Mouse (Mus musculus) liver, adult 2 months (tissue): ENCODE measurements at regions not wholly inside any gene's neighbourhood (a gene's known extent, or its start where the extent isn't known, plus 50 kb on each side); places are given as distances from the start of the nearest gene placed in this dataset.

Source experiments
- CTCF ChIP-seq: fragments of 200-500 bp; IDR thresholded peaks from 2 replicates; pipeline ENCODE4 v1.5.1; 2011; ENCODE audit warnings: low read depth, low read length, control low read depth
- POLR2A ChIP-seq: fragments of 200-500 bp; IDR thresholded peaks from 2 replicates; pipeline ENCODE4 v1.6.1; 2011; ENCODE audit warnings: low read length, control low read depth; ENCODE audit not compliant: insufficient read depth; ENCODE audit errors: extremely low read depth

GRCm38 (mm10) chr12:35831268-35831667 lies 94.2 kb upstream of the Agr3 start:
- no peak for TF ChIP-seq POLR2A
- TF ChIP-seq CTCF: peak; percentile 56
